Mouse (Mus musculus): ENCODE data around the gene Tbl1x. TPM values are rescaled to one million over a fixed set of nuclear protein-coding genes. Genes with fewer than 3 reads are reported as not detected.

Gene Tbl1x
- 10 to 100 TPM; 51.2 to 51.3 TPM for total RNA-seq (2021)
- long read RNA-seq, experiment 1, full-length matches to known transcripts = 15 of 33 reads
- long read RNA-seq, experiment 1, partial matches to known transcripts = 8 of 33 reads
- long read RNA-seq, experiment 1, other reads (novel, unspliced or antisense) = 10 of 33 reads
- long read RNA-seq, experiment 2, full-length matches to known transcripts = 6 of 15 reads
- long read RNA-seq, experiment 2, partial matches to known transcripts = 4 of 15 reads
- long read RNA-seq, experiment 2, other reads (novel, unspliced or antisense) = 5 of 15 reads

- peak; percentile 32 to 46 for DNase-seq (ENCODE audit: low spot score in 2 of 2)
These were observed at the start of gene Tbl1x for GRCm38 (mm10) chrX:77510371-77511300. TSS of gene Tbl1x (plus strand) at chrX:77511013.

DNA sequence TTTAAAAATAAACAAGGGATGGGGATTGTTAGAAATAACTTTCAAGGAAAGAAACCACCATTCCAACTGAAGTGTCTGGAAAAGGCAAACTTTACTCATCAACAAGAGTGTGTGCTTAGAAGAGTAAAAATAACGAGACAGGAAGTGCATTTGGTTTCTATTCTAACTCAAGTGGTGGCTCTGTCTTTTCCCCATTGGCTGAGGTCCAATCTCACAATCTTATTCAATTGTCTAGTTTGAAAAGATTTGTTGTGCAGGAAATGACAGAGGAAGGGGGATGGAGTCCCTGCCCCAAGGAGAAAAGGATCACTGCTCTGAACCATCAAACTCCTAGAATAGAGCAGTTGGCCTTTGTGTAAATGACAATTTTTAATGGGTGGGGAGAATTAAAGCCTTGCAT, 41.6 kb upstream of the Tbl1x start:
- no peak for DNase-seq (ENCODE audit: low spot score in 2 of 2)

DNA sequence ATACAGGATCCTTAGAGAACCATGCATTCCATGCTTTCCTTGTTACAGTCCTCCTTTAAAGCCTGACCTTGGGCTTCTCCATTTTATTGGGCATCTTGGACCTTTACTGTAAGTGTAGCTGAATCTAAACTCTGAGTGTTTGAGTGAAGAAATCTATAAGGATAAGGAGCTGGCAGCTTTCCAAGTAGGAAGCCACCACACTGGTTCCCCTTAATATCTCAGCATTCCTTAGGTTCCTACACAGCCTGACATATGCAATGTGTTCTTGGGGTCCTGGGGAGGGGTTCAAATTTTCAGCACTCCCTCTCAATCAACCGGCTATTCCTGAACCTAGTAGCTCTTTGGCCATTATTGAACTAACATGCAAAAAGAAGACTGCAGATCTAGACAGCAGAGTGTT, 38.0 kb upstream of the Tbl1x start:
- DNase-seq (ENCODE audit: low spot score in 2 of 2) = no peak

DNA sequence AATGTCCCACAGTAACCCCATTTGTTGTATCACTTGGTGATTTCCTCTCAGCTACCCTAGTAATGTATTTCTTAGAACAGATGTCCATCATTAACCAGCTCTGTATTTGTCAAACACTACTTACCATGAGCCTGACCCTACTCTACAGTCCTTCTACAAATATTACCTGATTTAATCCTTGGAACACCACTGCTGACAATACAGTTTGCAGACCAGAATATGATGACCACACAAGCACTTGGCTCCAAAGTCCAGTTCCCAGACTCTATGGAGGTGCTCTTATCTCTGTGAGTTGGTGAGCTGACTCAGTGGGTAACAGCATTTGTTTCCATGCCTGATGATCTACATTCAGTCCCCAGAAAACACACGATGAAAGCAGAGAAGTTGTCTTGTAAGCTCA, 37.3 kb upstream of the Tbl1x start:
- no peak for DNase-seq (ENCODE audit: low spot score in 2 of 2)

GRCm38 (mm10) chrX:77474551-77474950, 36.3 kb upstream of the Tbl1x start:
- no peak for DNase-seq (ENCODE audit: low spot score in 2 of 2)

DNA sequence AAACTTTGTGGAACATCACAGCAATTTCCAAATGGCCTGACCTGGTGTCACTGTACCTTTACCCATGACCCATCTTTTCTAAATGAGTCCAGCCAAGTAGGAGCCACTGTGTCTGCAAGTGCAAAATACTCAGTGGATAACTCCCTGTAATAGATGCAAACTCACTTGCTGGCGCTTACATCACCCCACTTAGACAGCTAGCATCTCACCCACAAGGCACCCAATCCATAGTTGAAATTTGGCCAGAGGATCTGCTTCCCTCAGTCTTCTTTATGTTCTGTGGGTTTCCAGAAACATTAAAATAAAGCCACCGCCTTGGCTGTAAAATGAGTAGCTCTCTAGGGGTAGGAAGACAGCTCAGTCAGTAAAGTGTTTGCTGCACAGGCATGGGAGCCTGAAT, 33.3 kb upstream of the Tbl1x start:
- peak in 1 of 2 experiments; percentile 3 for DNase-seq (ENCODE audit: low spot score in 2 of 2)

- peak in 1 of 2 experiments; percentile 7 for DNase-seq (ENCODE audit: low spot score in 2 of 2)
These were observed 22.7 kb upstream of the Tbl1x start for GRCm38 (mm10) chrX:77487922-77488799.

- no peak for DNase-seq (ENCODE audit: low spot score in 2 of 2)
These were observed 20.7 kb upstream of the Tbl1x start for GRCm38 (mm10) chrX:77490127-77490526.

DNA sequence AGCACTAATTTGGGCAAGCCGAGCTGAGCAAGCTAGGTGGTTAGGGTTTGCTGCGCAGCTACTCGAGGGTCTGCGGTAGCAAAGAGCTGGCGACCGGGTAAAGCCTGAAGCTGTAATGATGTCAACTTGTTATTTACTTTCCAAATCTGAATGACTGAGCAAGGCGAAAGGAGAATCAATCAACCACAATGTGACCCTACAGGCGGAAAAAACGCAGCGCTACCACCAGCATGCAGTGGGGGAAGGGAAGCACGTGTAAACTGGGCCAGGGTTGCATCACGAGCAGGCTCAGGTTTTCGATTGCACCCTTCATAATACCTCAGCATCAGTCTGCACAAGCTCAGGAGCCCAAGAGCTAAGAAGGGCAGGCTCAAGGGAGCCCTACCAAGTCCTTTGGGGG, 1.7 kb upstream of the Tbl1x start:
- peak; percentile 63 to 64 for DNase-seq (ENCODE audit: low spot score in 2 of 2)

DNA sequence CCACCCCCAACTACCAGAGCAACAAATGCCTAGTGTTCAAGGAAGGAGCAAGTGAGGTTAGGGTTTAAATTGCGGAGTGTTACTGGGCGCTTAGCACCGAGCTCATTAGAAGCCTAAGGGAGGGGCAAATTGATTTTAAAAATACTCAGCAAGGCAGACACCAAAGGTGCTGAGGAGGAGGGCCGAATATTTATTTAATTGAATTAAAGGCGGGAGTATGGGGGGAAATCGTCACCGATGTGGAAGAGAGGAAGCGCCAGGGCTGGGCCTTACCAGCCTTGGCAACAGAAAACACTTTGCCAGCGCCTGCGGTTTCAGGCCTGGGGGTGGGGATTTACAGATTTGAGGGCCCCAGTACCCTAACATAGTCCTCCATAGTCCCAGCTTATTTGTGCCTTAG, 1.0 kb upstream of the Tbl1x start:
- peak in 1 of 2 experiments; percentile 7 for DNase-seq (ENCODE audit: low spot score in 2 of 2)

DNA sequence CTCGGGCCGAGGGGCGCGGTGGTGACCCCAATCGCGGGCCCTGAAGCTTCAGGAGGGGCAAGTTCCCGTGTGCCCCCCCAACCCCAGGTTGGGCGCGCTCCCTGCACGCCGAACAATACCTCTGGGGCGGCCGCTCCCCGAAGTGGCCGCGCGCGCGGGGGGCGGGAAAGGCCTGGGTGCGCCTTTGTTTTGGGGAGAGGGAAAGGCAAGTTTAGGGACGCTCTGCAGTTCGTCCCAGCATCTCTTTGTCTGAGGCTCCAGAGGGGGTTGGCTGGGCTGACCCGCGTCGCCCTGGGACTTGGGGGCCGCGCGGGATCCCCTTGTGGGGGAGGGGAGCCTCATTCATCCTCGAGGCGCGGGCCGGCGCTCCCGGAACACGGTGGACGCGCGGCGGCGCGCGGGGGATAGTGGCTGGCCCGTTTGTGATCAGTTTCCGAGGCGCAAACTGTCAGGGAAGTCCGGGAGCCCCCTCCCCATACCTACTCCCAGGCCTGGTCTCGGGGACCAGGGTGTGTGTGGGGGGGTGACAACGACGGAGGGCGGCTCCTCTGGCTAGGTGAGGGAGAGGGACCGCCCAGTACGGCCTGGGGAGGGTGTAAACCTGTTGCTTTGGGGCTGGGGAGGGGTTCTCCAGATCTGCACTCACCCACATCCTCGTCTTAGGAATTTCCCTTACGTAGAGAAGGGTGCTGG, 634 bp downstream of the Tbl1x start:
- DNase-seq (ENCODE audit: low spot score in 2 of 2) = peak; percentile 3 to 23

DNA sequence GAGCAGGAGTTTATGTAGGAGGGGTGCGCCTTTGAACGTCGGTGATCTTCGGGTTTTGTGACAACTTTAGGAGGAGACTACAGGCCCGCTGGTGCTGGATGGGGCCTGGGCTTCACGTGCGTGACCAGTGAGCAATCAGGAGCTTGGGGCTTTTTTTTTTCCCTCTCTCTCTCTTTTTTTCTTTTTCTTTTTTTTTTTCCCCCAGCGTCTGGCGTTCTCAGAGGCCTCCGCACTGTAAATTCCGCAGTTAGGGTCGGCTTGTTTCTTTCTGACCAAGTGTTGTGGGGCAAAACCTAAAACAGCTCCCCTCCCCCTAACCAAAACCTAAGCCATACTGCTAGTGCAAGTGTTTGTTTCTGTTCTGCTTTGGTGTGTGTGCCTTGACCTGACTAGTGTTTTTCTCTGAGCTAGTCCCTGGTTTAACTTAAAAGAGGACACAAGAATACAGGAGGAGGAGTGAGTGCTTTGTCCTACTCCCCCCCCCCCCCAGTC, 1.2 kb downstream of the Tbl1x start:
- DNase-seq (ENCODE audit: low spot score in 2 of 2) = no peak

DNA sequence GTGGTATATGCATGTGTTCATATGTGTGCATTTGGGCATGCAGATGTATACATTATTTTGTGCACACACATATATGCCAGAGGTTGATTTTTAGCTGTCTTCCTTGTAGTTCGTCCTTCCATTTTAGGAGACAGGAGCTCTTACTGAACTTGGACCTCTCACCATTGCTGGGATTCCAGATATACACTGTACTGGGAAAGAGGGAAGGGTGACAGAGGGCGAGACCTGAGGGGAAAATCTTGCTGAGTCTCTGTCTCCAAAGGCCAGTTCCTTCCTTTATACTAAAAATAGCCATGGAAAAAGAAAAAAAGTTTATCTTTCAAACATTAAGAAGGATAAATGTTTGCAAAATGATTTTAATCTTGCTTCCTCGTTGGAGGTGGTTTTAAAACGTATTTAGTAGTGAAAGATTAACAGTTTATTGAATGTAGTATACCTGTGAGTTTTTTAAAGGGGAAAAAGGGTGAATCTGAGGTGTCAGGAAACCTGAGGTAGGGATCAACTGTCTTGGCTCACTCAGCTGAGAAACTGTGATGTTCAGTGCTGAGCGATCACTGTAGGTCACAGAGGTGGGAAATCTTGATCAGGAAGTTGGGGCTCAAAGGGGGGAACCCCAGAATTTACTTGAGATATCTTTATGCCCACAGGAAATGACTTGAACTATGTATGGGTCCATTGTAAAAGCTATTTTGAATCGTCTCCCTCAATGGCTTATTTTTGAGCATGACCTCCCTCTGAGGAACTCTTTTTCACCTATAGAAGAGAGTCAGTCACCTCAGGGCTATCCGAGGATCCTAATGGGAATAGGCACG, 6.7 kb downstream of the Tbl1x start:
- no peak for DNase-seq (ENCODE audit: low spot score in 2 of 2)

DNA sequence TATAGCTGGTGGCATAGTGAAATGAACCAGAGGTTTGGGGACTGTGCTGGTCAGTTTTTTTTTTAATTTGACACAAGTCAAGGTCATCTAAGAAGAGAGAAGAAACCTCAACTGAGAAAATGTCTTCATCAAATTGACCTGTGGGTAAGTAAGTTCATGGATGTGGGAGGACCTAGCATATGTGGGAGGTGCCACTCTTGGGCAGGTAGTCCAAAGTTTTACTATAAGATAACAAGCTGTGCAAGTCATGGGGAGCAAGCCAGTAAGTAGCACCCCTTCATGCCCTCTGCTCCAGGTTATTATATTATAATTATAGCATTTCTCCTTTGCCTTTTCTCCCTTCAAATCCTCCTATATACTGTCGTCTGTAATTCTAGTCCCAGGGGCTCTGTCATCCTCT, 8.1 kb downstream of the Tbl1x start:
- DNase-seq (ENCODE audit: low spot score in 2 of 2) = no peak

- no peak for DNase-seq (ENCODE audit: low spot score in 2 of 2)
These were observed 12.1 kb downstream of the Tbl1x start for GRCm38 (mm10) chrX:77522842-77523375.

GRCm38 (mm10) chrX:77525179-77525578, 14.4 kb downstream of the Tbl1x start:
- DNase-seq (ENCODE audit: low spot score in 2 of 2) = no peak

- DNase-seq (ENCODE audit: low spot score in 2 of 2) = no peak
These were observed 17.6 kb downstream of the Tbl1x start for GRCm38 (mm10) chrX:77528401-77528800.

DNA sequence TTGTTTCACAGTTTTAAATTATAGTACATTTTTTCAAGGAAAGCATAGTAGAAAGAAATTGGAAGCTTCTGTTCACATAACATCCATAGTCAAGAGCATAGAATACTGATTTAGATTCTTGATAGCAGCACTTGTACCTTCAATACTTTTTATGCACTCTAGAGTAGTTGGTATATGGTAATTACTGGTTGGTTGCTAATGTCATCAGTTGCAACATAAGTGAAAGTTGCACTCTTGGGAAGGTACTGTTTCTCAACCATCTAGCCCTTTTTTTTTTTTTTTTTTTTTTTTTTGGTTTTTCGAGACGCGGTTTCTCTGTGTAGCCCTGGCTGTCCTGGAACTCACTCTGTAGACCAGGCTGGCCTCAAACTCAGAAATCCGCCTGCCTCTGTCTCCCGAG, 20.2 kb downstream of the Tbl1x start:
- no peak for DNase-seq (ENCODE audit: low spot score in 2 of 2)

- no peak for DNase-seq (ENCODE audit: low spot score in 2 of 2)
These were observed 23.1 kb downstream of the Tbl1x start for GRCm38 (mm10) chrX:77533922-77534321.

Measured in left cerebral cortex, adult 18-20 months (tissue).